Mouse (Mus musculus) spleen, adult 2 months (tissue): Measurements from ENCODE around the gene Gfod2.

Experiments
- CTCF ChIP-seq: fragments of 200-500 bp; IDR thresholded peaks from 2 replicates; pipeline ENCODE4 v1.5.1; 2011; ENCODE audit warnings: mild to moderate bottlenecking, inconsistent platforms; ENCODE audit not compliant: insufficient read depth, insufficient read length, insufficient replicate concordance; ENCODE audit errors: extremely low read depth
- POLR2A ChIP-seq: fragments of 200-500 bp; IDR thresholded peaks from 2 replicates; pipeline ENCODE4 v1.6.1; 2011; ENCODE audit warnings: low read depth, low read length, inconsistent platforms

DNA sequence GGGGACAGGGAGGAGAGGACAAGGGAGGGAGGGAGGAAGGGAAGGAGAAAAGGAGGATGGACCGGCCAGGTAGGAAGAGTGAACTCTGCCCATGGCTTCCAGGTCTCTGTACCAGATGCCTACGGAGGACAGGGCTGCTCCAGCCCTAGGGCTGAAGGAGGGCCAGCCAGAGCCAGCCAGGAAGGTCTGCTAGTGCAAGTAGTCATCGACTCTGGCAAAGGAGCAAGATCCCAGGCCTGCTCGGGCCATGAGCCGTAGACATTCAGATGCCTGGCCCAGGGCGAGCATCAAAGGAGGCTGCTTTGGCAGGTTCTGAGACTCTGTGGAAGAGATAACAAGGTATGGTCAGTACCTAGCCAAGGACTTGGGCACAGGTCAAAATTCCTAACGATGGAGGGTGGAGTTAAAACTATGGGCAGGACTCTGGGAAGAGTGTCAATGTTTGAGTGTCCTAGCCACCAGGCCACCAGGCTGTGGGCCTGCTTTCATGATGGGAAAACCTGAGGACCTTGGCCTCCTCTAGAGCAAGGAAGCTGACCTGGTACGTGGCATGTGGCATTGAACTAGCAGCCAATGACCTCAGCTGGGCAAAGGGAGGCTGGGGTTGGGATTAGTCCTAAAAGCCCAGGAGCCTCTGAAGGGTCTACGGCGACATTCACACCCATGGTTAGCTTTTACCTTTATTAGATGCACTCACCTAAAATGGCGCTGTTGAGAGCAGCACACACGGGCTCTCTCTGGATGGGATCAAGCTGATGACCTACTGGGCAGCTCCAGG, 13.1 kb upstream of the Gfod2 start:
- TF ChIP-seq CTCF (no peak), POLR2A (no peak)
